Mouse (Mus musculus) heart, adult 2 months (tissue): Measurements from ENCODE around the gene Gm10944. TPM values are rescaled to one million over a fixed set of nuclear protein-coding genes. Genes with fewer than 3 reads are reported as not detected.

ENCODE experiments used
- DNase-seq, 2 experiments: peaks; one replicate each; pipeline ENCODE4 v3.0.0; 2021
- H3K27ac ChIP-seq: fragments of 200-600 bp; 2 replicates; pipeline ENCODE4 v1.8.1; 2022
- H3K27me3 ChIP-seq: fragments of 200-500 bp; 2 replicates; pipeline ENCODE4 v1.6.1; 2012; ENCODE audit warnings: mild to moderate bottlenecking, low read length, inconsistent platforms, mixed read lengths; ENCODE audit not compliant: control insufficient read depth, insufficient read depth
- H3K36me3 ChIP-seq: fragments of 200-500 bp; 2 replicates; pipeline ENCODE4 v1.6.1; 2012; ENCODE audit warnings: low read length, inconsistent platforms; ENCODE audit not compliant: control insufficient read depth, insufficient read depth
- H3K4me1 ChIP-seq: fragments of 200-500 bp; 2 replicates; pipeline ENCODE4 v1.6.1; 2011; ENCODE audit warnings: low read length; ENCODE audit not compliant: control insufficient read depth, insufficient read depth
- H3K4me3 ChIP-seq: fragments of 200-600 bp; 2 replicates; pipeline ENCODE4 v1.8.1; 2022
- H3K79me2 ChIP-seq: fragments of 200-500 bp; replicated peaks from 2 replicates; pipeline ENCODE4 v1.6.1; 2012; ENCODE audit warnings: mild to moderate bottlenecking, inconsistent platforms, low read length, moderate library complexity, mixed read lengths; ENCODE audit not compliant: control insufficient read depth, insufficient read depth
- H3K9ac ChIP-seq: fragments of 200-500 bp; 2 replicates; pipeline ENCODE4 v1.6.1; 2012; ENCODE audit warnings: low read depth, mild to moderate bottlenecking, control low read depth, inconsistent platforms, low read length, mixed read lengths
- CTCF ChIP-seq: fragments of 200-600 bp; IDR thresholded peaks from 2 replicates; pipeline ENCODE4 v1.8.1; 2022; ENCODE audit warnings: antibody characterized with exemption, mild to moderate bottlenecking, moderate library complexity
- EP300 ChIP-seq: fragments of 200-500 bp; IDR thresholded peaks from 2 replicates; pipeline ENCODE4 v1.6.1; 2011; ENCODE audit warnings: low read depth, low read length, control low read depth; ENCODE audit not compliant: insufficient read depth
- POLR2A ChIP-seq: fragments of 200-500 bp; IDR thresholded peaks from 2 replicates; pipeline ENCODE4 v1.6.1; 2011; ENCODE audit warnings: mild to moderate bottlenecking, low read depth, low read length, control low read depth; ENCODE audit not compliant: insufficient read depth
- WGBS: fragments of 180-500 bp; shearing (Covaris S2); methylation state at CpG from one replicate; pipeline ENCODE4 v1.1.7; 2018; 5-methylcytosine and 5-hydroxymethylcytosine counted together
- intact Hi-C: fragments of 180-260 bp; cut with DNase I; formaldehyde crosslinking; loops from one replicate; pipeline ENCODE4 v1.15.1; 2025
- polyA plus RNA-seq: library from polyadenylated mRNA; depleted of rRNA; stranded (reverse); fragments of >200 nt; gene quantifications from 2 replicates; pipeline ENCODE4 v1.2.3, GENCODE M21; 2012
- total RNA-seq, 2 experiments: library from RNA; stranded (reverse); gene quantifications; 2 replicates each; pipeline ENCODE4 v1.2.3; 2021

The Gm10944 gene
- total and polyA plus RNA-seq, 3 experiments: not detected

- 33% methylated on average over 11 of the region's 11 CpGs for WGBS
- Histone ChIP-seq H3K4me1 (no peaks in the 10 kb centered on the region), H3K79me2 (no peaks in the 10 kb centered on the region), H3K4me3 (no peak overlapping the region), H3K9ac (no peak overlapping the region), H3K27me3 (no peaks in the 10 kb centered on the region), H3K27ac (no peak overlapping the region), H3K36me3 (no peaks in the 10 kb centered on the region)
- no peak for DNase-seq
- intact Hi-C loops: no loop called here
- TF ChIP-seq CTCF: no peak
- TF ChIP-seq POLR2A: no peak
- no peak for TF ChIP-seq EP300
Measured at GRCm38 (mm10) chr10:10689668-10690223, 8.6 kb downstream of the Gm10944 start.

- no peak overlapping the region for H3K9ac ChIP-seq
- TF ChIP-seq CTCF: no peak
- no peak for TF ChIP-seq POLR2A
- no peak for TF ChIP-seq EP300
- H3K36me3 ChIP-seq: no peaks in the 10 kb centered on the region
- no peak for DNase-seq
- H3K4me1 ChIP-seq: no peaks in the 10 kb centered on the region
- no peak overlapping the region for H3K4me3 ChIP-seq
- no peak overlapping the region for H3K27ac ChIP-seq
- no peaks in the 10 kb centered on the region for H3K27me3 ChIP-seq
- intact Hi-C loops: no loop called here
- H3K79me2 ChIP-seq: no peaks in the 10 kb centered on the region
- 64% methylated on average over 6 of the region's 6 CpGs for WGBS
Measured at GRCm38 (mm10) chr10:10697497-10697896, 16.3 kb downstream of the Gm10944 start.

- Histone ChIP-seq H3K79me2 (no peaks in the 10 kb centered on the region), H3K27me3 (no peaks in the 10 kb centered on the region), H3K36me3 (no peaks in the 10 kb centered on the region), H3K9ac (no peak overlapping the region), H3K4me1 (no peaks in the 10 kb centered on the region), H3K4me3 (no peak overlapping the region), H3K27ac (no peak overlapping the region)
- intact Hi-C loops: no loop called here
- no peak for TF ChIP-seq CTCF
- no peak for TF ChIP-seq POLR2A
- no peak for TF ChIP-seq EP300
- DNase-seq: no peak
- 28% methylated on average over 1 of the region's 1 CpGs for WGBS
Measured at GRCm38 (mm10) chr10:10700903-10701302, 19.8 kb downstream of the Gm10944 start.

- no peak overlapping the region for H3K9ac ChIP-seq
- no peak for TF ChIP-seq POLR2A
- no peak for TF ChIP-seq EP300
- no peak for TF ChIP-seq CTCF
- no peak overlapping the region for H3K27ac ChIP-seq
- no peaks in the 10 kb centered on the region for H3K36me3 ChIP-seq
- no peaks in the 10 kb centered on the region for H3K79me2 ChIP-seq
- intact Hi-C loops: no loop called here
- 72% methylated on average over 1 of the region's 1 CpGs for WGBS
- no peaks in the 10 kb centered on the region for H3K4me1 ChIP-seq
- H3K4me3 ChIP-seq: no peak overlapping the region
- no peaks in the 10 kb centered on the region for H3K27me3 ChIP-seq
- DNase-seq: no peak
Measured at GRCm38 (mm10) chr10:10701326-10701725, 20.2 kb downstream of the Gm10944 start.

GRCm38 (mm10) chr10:10708031-10708430, 26.9 kb downstream of the Gm10944 start:
- H3K79me2 ChIP-seq: no peaks in the 10 kb centered on the region
- no peak overlapping the region for H3K9ac ChIP-seq
- no peaks in the 10 kb centered on the region for H3K4me1 ChIP-seq
- TF ChIP-seq EP300: no peak
- no peak for TF ChIP-seq POLR2A
- no peak for TF ChIP-seq CTCF
- no peak for DNase-seq
- no peak overlapping the region for H3K27ac ChIP-seq
- H3K4me3 ChIP-seq: no peak overlapping the region
- H3K36me3 ChIP-seq: no peaks in the 10 kb centered on the region
- H3K27me3 ChIP-seq: no peaks in the 10 kb centered on the region
- intact Hi-C loops: no loop called here
- WGBS: 79% methylated on average over 1 of the region's 1 CpGs

GRCm38 (mm10) chr10:10710359-10710758, 29.2 kb downstream of the Gm10944 start:
- no peaks in the 10 kb centered on the region for H3K4me1 ChIP-seq
- H3K4me3 ChIP-seq: no peak overlapping the region
- 87% methylated on average over 2 of the region's 2 CpGs for WGBS
- no peak overlapping the region for H3K27ac ChIP-seq
- no peaks in the 10 kb centered on the region for H3K79me2 ChIP-seq
- TF ChIP-seq CTCF (no peak), POLR2A (no peak), EP300 (no peak)
- intact Hi-C loops: no loop called here
- no peak overlapping the region for H3K9ac ChIP-seq
- no peaks in the 10 kb centered on the region for H3K27me3 ChIP-seq
- no peak for DNase-seq
- no peaks in the 10 kb centered on the region for H3K36me3 ChIP-seq
